Mouse (Mus musculus) ovary, postnatal 10 days (tissue): ENCODE results near the gene Anp32e.
"Not testable (repeated sequence)": the region's sequence is repeated elsewhere in the genome, so short reads cannot be mapped to it uniquely, and the experiment has no call there.

ENCODE experiments used
- DNase-seq: peaks from one replicate; pipeline ENCODE4 v3.0.0; 2022; ENCODE audit warnings: low spot score

Gene Anp32e

DNA sequence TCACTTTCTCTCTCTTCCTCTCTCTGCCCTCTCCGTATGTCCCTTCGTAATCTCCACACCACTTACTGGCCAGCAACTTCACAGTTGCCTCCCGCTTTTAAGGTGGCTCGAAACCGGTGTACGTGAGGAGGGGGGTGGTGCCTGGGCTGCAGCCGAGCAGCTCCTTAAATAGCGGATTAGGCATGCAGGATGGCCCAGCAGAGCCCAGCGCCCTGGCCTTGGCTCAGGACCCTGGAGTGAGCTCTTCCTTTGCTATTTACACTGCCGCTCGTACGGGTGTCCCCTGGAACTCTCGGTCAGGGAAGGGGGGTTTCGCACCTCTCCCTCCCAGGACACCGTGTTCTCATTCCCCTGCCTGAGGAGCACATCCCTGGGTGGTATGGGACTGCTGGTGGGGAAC is 24.5 kb upstream of the Anp32e start, which contains the start of gene Car14:
Car14 (minus strand) TSS at position 124 of the 400 bp plus-strand sequence.
- DNase-seq: no peak

- DNase-seq: no peak
Measured at GRCm38 (mm10) chr3:95905146-95905939, 23.7 kb upstream of the Anp32e start.

- no peak for DNase-seq
Measured at GRCm38 (mm10) chr3:95905940-95906492, 23.0 kb upstream of the Anp32e start.

- no peak for DNase-seq
Measured at GRCm38 (mm10) chr3:95906860-95907259, 22.2 kb upstream of the Anp32e start.

DNA sequence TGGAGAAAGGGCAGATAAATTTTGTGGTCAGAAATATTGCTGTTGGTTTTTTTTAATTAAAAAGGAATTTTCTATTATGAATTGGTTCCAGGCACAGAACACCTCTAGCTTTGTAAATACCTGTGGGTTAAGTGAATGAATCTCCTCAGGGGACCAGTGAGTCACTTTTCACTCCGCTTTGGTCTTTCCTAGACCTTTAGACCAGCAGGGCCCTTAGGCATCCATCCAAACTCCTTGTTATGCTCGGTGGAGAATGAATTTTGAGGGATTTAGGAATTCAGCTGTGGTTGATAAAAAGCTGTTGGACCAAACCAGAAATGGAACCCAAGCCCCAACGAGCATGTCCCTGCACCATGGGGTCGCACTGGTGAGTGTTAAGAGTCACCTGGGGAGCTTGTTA is 21.4 kb upstream of the Anp32e start:
- DNase-seq: no peak

DNA sequence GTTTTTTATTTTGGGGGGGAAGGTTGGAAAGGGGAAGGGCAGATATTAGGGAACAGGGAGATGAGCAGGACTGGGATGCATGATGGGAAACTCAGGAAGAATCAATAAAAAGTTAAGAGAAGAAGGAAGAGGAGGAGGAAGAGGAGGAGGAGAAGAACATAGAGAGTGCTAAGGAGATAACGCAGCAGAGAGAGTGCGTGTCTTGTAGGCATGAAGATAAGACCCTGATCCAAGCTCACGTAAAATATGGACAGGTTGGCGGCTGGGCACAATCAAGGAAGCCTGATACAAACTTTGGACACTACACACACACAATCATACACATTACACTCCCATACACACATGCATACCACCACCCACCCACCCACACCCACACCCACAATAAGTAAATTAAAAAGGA is 14.3 kb upstream of the Anp32e start:
- no peak for DNase-seq

DNA sequence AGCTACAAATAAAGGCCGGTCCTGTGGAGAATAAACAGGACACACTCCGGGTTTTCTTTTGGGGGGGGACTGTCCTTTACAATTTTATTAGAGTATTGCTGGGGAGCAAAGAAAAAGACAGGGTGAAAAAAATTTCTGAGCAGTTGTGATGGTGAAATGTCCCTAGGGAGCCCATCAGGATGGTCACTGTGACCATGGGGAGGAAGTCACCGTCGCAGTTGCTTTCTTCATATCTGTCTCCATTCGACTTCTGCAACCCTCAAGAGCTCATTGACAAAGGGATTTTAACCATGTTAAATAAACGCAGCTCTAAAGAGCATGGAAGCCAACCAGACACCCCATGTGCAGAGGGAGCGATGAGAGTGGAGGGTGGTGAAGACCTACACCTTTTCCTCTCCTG is 12.3 kb upstream of the Anp32e start:
- no peak for DNase-seq

DNA sequence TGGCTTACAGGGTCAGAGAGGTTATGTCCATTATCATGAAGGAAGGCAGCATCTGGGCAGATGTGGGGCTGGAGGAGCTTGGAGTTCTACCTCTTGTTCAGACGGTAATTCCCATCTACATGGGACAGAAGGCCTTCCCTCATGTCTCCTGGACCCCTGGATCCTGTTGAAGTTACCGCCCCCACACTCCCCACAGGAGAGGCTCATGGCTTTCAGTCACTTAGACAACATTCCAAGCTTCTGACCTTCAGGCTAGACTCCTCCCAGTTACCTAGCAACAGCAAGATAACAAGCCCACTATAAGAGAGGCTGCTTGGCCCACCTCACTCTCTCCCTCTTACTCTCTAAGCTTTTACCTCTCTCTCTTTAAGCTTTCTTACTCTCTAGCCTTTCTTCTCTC is 8.5 kb upstream of the Anp32e start:
- DNase-seq: not testable (repeated sequence)

DNA sequence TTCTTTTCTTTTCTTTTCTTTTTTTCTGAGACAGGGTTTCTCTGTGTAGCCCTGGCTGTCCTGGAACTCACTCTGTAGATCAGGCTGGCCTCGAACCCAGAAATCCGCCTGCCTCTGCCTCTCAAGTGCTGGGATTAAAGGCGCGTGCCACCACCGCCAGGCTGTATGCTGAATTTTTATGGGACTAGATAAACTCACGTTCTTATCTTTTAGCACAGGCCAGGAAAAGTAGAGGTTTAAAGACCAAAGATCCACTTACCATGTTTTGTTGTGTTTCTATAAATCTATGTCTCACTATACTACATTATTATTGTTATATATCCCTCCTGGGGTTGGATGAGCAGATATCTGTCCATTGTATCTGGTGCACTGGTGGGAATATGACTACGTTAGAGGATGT is 5.6 kb upstream of the Anp32e start:
- DNase-seq: not testable (repeated sequence)

DNA sequence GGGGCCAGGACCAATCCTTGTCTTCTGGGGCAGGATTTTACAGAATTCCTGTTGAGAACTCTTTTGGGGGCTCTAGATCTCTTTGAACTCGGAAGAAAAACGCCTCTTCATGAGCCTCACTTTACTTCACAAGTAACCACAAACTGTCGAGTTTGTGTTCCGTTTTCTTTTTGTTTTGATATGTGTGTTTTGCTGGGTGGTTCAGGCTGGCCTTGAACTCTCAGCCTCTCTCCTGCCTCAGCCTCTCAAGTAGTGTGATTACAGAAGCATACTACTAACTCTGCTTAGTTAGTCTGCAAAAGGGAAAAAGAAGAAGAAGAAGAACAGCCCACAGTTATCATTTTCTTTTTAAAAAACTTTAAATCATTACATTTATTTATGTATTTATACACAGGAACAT is 4.9 kb upstream of the Anp32e start:
- DNase-seq: no peak

DNA sequence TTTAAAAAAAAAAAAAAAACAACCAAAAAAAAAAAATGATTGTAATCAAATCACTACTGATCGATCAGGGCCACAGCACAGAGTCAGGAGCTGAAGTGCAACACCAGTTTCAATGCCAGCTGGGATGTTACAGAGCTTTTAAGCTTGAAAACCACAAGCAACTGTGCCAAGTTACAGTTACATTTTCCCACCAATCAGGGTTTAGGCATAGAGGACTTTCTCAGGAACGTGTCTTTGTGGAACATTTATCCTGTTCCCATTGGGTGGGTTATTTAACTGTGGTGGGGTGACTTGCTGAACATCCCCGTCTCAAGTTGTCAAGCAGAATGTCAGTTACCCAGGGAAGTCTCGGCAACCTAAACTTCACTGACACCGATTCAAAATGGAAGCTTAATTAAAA is 4.0 kb upstream of the Anp32e start:
- no peak for DNase-seq

DNA sequence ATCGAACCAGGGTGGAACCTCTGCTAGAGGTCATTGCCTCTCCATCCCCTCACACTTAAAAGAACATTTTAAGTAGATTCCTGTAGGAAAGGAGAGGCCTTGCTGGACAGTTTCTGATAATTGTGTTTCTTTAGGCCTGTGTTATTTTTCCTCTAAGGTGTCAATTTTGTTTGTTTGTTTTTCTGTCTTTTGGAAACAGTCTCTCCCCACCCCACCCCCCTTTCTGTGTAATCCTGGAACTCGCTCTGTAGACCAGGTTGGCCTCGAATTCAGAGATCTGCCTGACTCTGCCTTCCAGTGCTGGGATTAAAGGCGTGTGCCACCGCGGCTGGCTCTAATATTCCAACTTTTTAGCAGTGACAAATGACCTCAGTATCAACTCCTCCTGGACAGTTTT is 787 bp upstream of the Anp32e start:
- DNase-seq: no peak

DNA sequence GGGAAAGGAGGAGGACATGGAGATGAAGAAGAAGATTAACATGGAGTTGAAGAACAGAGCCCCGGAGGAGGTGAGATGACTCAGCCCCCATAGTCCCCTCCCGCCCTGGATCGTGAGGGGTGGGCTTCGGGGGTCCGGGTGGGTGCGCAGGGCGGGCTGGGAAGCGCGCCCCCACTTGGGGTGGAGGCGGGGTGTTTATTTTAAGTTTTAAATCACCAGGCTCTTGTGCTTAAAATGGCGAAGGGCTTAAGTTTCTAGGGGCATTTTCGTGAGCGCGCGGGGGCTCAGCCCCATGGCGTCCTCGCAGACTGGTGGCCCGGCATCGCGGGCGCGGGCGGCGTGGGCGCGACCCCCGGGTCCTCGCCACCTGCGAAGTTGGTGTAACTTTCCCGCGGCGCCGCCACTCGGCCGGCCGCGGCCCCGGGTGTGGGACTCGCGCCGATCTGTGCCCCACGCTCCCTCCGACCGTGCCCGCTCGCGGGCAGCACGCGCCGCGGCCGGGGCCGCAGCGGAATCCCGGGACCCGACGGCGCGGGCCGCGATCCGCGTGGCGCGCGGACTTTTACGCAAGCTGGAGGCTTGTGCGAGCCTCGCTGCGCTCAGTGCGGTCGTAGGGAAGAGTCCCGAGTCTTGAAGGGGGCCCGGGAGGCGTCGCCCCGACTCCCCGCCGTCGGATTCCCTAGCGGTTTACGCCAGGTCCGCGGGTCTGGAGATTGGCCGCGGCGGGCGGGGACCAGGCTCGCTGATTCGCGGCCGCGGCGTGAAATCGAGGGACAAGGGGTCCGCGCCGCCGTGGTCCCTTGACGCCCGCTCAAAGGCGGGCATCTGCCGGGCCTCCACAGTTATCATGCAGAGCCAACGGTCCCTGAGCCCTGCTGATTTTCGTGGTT is 780 bp downstream of the Anp32e start:
- DNase-seq: peak; percentile 31

DNA sequence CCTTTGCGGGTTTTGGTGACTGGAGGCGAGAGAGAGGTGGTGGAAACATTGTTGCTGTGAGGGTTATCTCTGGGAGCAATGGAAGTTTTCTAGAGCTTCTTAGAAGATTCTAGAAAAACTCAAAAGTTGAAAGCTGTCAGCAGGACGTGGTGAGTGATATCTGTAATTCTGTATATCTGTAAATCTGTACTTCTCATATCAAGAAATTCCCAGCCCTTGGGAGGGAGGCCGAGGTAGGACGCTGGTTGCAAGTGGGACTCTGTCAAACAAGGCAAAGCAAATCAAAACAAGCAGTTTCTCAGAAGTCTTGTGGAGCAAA is 1.4 kb downstream of the Anp32e start:
- DNase-seq: no peak

GRCm38 (mm10) chr3:95931471-95931870 is 2.4 kb downstream of the Anp32e start:
- DNase-seq: no peak

GRCm38 (mm10) chr3:95932157-95932556 is 3.1 kb downstream of the Anp32e start:
- DNase-seq: no peak

DNA sequence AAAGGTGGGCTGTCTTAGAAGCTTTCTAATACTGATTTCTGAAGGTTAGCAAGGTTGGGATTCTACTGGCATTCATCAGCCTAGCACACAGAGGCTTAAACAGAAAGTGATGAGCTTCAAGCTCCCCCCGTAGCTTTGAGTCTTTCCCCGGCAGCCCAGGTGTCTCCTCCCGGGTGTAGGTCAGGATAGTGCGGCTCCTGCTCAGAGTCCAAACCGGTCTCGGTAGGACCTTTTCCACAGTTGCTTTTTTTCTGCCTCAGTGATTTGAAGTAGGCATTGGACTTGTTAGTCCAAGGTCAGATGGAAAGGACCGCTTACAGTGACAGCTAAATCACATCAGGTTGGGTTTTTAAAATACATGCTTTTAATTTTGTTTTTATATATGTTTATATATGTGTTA is 3.5 kb downstream of the Anp32e start:
- DNase-seq: no peak

- no peak for DNase-seq
Measured at GRCm38 (mm10) chr3:95933111-95933750, 4.2 kb downstream of the Anp32e start.

DNA sequence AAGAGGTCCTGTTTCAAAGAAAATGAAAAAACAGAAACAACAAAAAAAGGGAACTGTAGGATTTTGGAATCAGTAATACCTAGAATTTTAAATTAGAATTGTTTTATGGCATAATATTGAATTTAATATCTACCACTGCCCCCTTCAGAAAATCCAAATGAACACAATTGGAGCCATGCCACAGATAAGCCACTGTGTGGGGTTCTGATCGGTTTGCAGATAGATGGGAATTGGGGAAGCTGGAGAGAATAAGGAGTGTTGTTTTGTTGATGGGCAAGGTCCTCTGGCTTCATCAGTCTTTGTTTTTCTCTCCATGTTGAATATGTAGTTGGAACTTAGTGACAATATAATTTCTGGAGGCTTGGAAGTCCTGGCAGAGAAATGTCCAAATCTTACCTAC is 5.4 kb downstream of the Anp32e start:
- no peak for DNase-seq

DNA sequence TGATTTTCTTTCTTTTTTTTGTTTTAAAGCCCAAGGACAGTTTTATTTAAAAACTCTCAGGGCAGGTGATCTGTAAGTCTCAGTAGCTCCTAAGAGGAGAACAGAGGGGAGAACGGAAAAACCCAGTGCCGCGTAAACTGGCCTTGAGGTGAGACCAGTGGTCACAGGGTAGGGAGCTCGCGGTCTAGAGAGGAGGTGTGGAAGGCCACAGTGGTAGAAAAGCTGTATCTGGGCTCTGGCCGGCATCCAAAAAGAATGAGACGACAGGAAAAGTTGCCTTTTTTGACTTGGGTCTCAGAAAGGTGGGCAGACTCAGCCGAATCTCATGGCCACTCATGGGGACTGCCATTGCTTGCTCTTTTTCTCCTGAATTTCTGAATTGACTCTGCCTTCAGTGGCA is 9.2 kb downstream of the Anp32e start:
- DNase-seq: no peak

- no peak for DNase-seq
Measured at GRCm38 (mm10) chr3:95938835-95939234, 9.8 kb downstream of the Anp32e start.

- DNase-seq: no peak
Measured at GRCm38 (mm10) chr3:95942749-95943148, 13.7 kb downstream of the Anp32e start.

GRCm38 (mm10) chr3:95943226-95943625 is 14.2 kb downstream of the Anp32e start:
- DNase-seq: no peak
